Mouse (Mus musculus) neural tube, embryonic 11.5 days (tissue): ENCODE data around the gene Qser1. TPM values are rescaled to one million over a fixed set of nuclear protein-coding genes. Genes with fewer than 3 reads are reported as not detected.

Source experiments
- ATAC-seq: fragments of 200-750 bp; cut with Nextera tagmentation; 2 replicates; pipeline ENCODE4 v1.8.0; 2017; ENCODE audit warnings: moderate number of reproducible peaks, mild to moderate bottlenecking, moderate TSS enrichment, moderate library complexity; ENCODE audit not compliant: insufficient read depth, low FRiP score, low TSS enrichment
- DNase-seq: peaks from one replicate; pipeline ENCODE4 v3.0.0-alpha.2; 2015; ENCODE audit warnings: low spot score
- H3K27ac ChIP-seq: fragments of 300-500 bp; sonication (generic); 2 replicates; pipeline ENCODE4 v1.5.1; 2014; ENCODE audit warnings: low read depth, mild to moderate bottlenecking, low read length
- H3K27me3 ChIP-seq: fragments of 300-500 bp; sonication (generic); 2 replicates; pipeline ENCODE4 v1.6.1; 2014; ENCODE audit warnings: mild to moderate bottlenecking, low read length, mixed read lengths; ENCODE audit not compliant: control insufficient read depth, insufficient read depth
- H3K36me3 ChIP-seq: fragments of 300-500 bp; sonication (generic); 2 replicates; pipeline ENCODE4 v1.6.1; 2014; ENCODE audit warnings: mild to moderate bottlenecking, low read length, moderate library complexity, mixed read lengths; ENCODE audit not compliant: control insufficient read depth, insufficient read depth
- H3K4me1 ChIP-seq: fragments of 300-500 bp; sonication (generic); 2 replicates; pipeline ENCODE4 v1.6.1; 2014; ENCODE audit warnings: low read length, mixed read lengths; ENCODE audit not compliant: control insufficient read depth, insufficient read depth
- H3K4me2 ChIP-seq: fragments of 300-500 bp; sonication (generic); 2 replicates; pipeline ENCODE4 v1.6.1; 2014; ENCODE audit warnings: low read depth, mild to moderate bottlenecking, moderate library complexity
- H3K4me3 ChIP-seq: fragments of 300-500 bp; sonication (generic); 2 replicates; pipeline ENCODE4 v1.5.1; 2014; ENCODE audit warnings: low read depth, low read length
- H3K9ac ChIP-seq: fragments of 300-500 bp; sonication (generic); 2 replicates; pipeline ENCODE4 v1.6.1; 2014; ENCODE audit warnings: mild to moderate bottlenecking, low read length
- H3K9me3 ChIP-seq: fragments of 300-500 bp; sonication (generic); 2 replicates; pipeline ENCODE4 v1.6.1; 2016; ENCODE audit warnings: low read length; ENCODE audit not compliant: control insufficient read depth
- WGBS: fragments of 180-500 bp; shearing (Covaris S2); extraction: QIAGEN DNeasy Blood & Tissue Kit; methylation state at CpG from one replicate; pipeline ENCODE4 v1.1.7; 2014; 5-methylcytosine and 5-hydroxymethylcytosine counted together
- polyA plus RNA-seq: library from polyadenylated mRNA; unstranded; fragments of >200 nt; fragmentation: Nextera tagmentation; extraction: Ambion mirVana; gene quantifications from 2 replicates; pipeline ENCODE4 v1.2.1, GENCODE M21; 2014

The Qser1 gene
- polyA plus RNA-seq, 1 experiment from 2014 or later, result 14.8 TPM

- Histone ChIP-seq H3K9me3 (no peaks in the 10 kb centered on the region), H3K36me3 (no peaks in the 10 kb centered on the region), H3K4me2 (no peak overlapping the region), H3K4me1 (no peaks in the 10 kb centered on the region), H3K27ac (no peak overlapping the region), H3K9ac (no peak overlapping the region), H3K27me3 (no peaks in the 10 kb centered on the region), H3K4me3 (no peak overlapping the region)
- 87% methylated on average over 9 of the region's 9 CpGs for WGBS
- DNase-seq (no peak), ATAC-seq (no peak)
Measured at GRCm38 (mm10) chr2:104732033-104732444, 84.5 kb downstream of the Qser1 start.

DNA sequence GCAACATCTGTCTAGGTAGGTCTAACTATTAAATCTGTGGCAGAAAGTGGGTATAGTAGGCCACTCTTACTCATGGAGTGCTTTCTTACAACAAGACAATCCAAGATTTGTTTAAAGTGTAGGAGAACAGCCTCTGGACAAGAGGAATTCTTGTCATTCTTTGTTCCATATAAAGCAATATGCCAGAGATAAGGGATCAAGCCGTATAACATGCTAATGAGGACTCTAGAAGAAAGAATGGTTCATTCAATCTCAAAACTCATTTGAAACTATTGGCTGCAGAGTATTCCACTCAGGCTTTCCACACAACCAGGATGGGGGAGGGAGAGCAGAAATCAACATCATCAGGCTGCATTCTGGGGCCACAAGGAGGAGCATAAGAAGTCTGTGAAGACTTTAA lies 89.2 kb downstream of the Qser1 start:
- Histone ChIP-seq H3K9me3 (no peaks in the 10 kb centered on the region), H3K4me1 (no peaks in the 10 kb centered on the region), H3K36me3 (no peaks in the 10 kb centered on the region), H3K4me2 (no peak overlapping the region), H3K27me3 (no peaks in the 10 kb centered on the region), H3K9ac (no peak overlapping the region), H3K4me3 (no peak overlapping the region), H3K27ac (no peak overlapping the region)
- ATAC-seq (no peak), DNase-seq (no peak)
- 89% methylated on average over 1 of the region's 1 CpGs for WGBS

DNA sequence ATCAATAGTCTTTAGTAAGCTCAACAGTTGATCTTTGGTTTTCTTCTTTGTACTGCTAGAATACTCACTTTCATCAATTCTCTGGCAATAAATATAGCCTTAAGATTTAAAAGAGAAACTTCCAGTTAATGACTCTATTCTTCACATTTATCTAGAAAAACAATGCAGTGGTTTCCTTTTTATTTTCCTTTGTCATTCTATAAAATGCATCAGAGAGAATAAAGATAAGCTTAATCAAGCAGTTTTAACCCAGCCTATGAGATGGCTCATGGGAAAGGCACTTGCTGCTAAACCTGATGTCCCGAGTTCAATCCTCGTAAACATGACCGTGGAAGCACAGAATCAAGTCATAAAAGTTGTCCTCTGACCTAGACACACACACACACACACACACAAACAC lies 94.5 kb downstream of the Qser1 start:
- WGBS, result 75% methylated on average over 3 of the region's 3 CpGs
- H3K9me3 ChIP-seq, result no peaks in the 10 kb centered on the region
- H3K4me3 ChIP-seq, result no peak overlapping the region
- H3K27ac ChIP-seq, result no peak overlapping the region
- ATAC-seq, result no peak
- no peaks in the 10 kb centered on the region for H3K36me3 ChIP-seq
- no peaks in the 10 kb centered on the region for H3K4me1 ChIP-seq
- no peak overlapping the region for H3K4me2 ChIP-seq
- H3K27me3 ChIP-seq, result no peaks in the 10 kb centered on the region
- H3K9ac ChIP-seq, result no peak overlapping the region
- no peak for DNase-seq

- no peak overlapping the region for H3K9ac ChIP-seq
- no peaks in the 10 kb centered on the region for H3K27me3 ChIP-seq
- H3K36me3 ChIP-seq, result no peaks in the 10 kb centered on the region
- ATAC-seq (no peak), DNase-seq (no peak)
- 91% methylated on average over 4 of the region's 4 CpGs for WGBS
- H3K4me2 ChIP-seq, result no peak overlapping the region
- no peaks in the 10 kb centered on the region for H3K4me1 ChIP-seq
- no peaks in the 10 kb centered on the region for H3K9me3 ChIP-seq
- H3K4me3 ChIP-seq, result no peak overlapping the region
- H3K27ac ChIP-seq, result no peak overlapping the region
Measured at GRCm38 (mm10) chr2:104717827-104718226, 98.7 kb downstream of the Qser1 start.

GRCm38 (mm10) chr2:104717231-104717735 lies 99.3 kb downstream of the Qser1 start:
- Histone ChIP-seq H3K4me3 (no peak overlapping the region), H3K27ac (no peak overlapping the region), H3K9ac (no peak overlapping the region), H3K9me3 (no peaks in the 10 kb centered on the region), H3K36me3 (no peaks in the 10 kb centered on the region), H3K4me2 (no peak overlapping the region), H3K4me1 (no peaks in the 10 kb centered on the region), H3K27me3 (no peaks in the 10 kb centered on the region)
- ATAC-seq (no peak), DNase-seq (no peak)
- WGBS, result 87% methylated on average over 2 of the region's 2 CpGs

- DNase-seq (no peak), ATAC-seq (no peak)
- 79% methylated on average over 4 of the region's 4 CpGs for WGBS
- Histone ChIP-seq H3K36me3 (no peaks in the 10 kb centered on the region), H3K4me3 (no peak within 1 kb of the TSS), H3K4me1 (no peaks in the 10 kb centered on the region), H3K9ac (no peak within 1 kb of the TSS), H3K4me2 (no peak within 1 kb of the TSS), H3K27ac (no peak within 1 kb of the TSS), H3K27me3 (no peaks in the 10 kb centered on the region), H3K9me3 (no peaks in the 10 kb centered on the region)
Measured at GRCm38 (mm10) chr2:104716279-104716678, 100.3 kb downstream of the Qser1 start, which contains the start of gene Pin1rt1. Pin1rt1 (minus strand) TSS chr2:104716379.

GRCm38 (mm10) chr2:104714254-104714691 lies 102.3 kb downstream of the Qser1 start:
- DNase-seq, result no peak
- H3K4me3 ChIP-seq, result no peak overlapping the region

GRCm38 (mm10) chr2:104712486-104712809 lies 104.1 kb downstream of the Qser1 start:
- DNase-seq (no peak), ATAC-seq (peak; percentile 36)
- Histone ChIP-seq H3K9ac (peak overlapping the region; percentile 85), H3K4me2 (peak overlapping the region; percentile 70), H3K9me3 (no peaks in the 10 kb centered on the region), H3K27ac (peak overlapping the region; percentile 84), H3K4me3 (peak overlapping the region; percentile 73), H3K4me1 (peaks cover 8% of the 10 kb centered on the region), H3K27me3 (no peaks in the 10 kb centered on the region), H3K36me3 (no peaks in the 10 kb centered on the region)
- 5% methylated on average over 7 of the region's 7 CpGs for WGBS

More at GRCm38 (mm10) chr2:104714254-104714691, 102.3 kb downstream of the Qser1 start:
- Histone ChIP-seq H3K4me2 (no peak overlapping the region), H3K4me1 (peaks cover 8% of the 10 kb centered on the region), H3K9me3 (no peaks in the 10 kb centered on the region), H3K27ac (no peak overlapping the region), H3K36me3 (no peaks in the 10 kb centered on the region), H3K27me3 (no peaks in the 10 kb centered on the region), H3K9ac (no peak overlapping the region)
- 36% methylated on average over 15 of the region's 15 CpGs for WGBS
- no peak for ATAC-seq

- WGBS, result under 1% methylated on average over 92 of the region's 99 CpGs
- H3K27ac ChIP-seq, result peak within 1 kb of the TSS; percentile 84
- H3K4me1 ChIP-seq, result peaks cover 8% of the 10 kb centered on the region
- DNase-seq, result peak; percentile 80
- H3K9ac ChIP-seq, result peak within 1 kb of the TSS; percentile 85
- ATAC-seq, result peak; percentile 89
- no peaks in the 10 kb centered on the region for H3K27me3 ChIP-seq
- H3K4me3 ChIP-seq, result peak within 1 kb of the TSS; percentile 73
- no peaks in the 10 kb centered on the region for H3K36me3 ChIP-seq
- peak within 1 kb of the TSS; percentile 70 for H3K4me2 ChIP-seq
- H3K9me3 ChIP-seq, result no peaks in the 10 kb centered on the region
Measured at GRCm38 (mm10) chr2:104711585-104712485, 104.7 kb downstream of the Qser1 start, which contains the start of gene Tcp11l1. Tcp11l1 (minus strand) TSS chr2:104712169.
